10 mouse cellular contexts compared by ENCODE assay signal in the genomic region with DNA sequence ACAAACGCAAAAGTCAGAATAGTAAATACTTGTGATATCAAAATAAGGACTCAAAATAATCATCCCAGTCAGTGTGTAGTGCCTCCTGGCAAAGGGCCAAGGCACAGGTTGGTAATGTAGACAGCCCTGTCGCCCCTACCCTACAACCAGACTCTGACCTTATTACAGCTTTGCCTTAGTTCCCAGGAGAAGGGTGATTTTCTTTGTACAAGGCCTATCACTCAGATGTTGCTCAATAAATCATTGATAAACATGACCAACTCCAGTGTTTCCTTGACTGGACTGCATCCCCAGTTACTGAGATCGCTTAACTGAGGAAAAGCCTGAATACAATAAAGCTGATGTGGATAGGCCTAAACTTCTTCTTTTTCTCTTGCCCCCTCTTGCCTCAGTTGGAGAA. TPM values are rescaled to one million over a fixed set of nuclear protein-coding genes. Genes with fewer than 3 reads are reported as not detected.
DNase-seq lines count a peak whose midpoint lies in the region; ATAC-seq and TF ChIP-seq lines count a peak whose summit lies in the region.
"Had no signal": no experiment of that assay in that cellular context is flagged by ENCODE, and none has a peak within 500 bp of the region (broad histone marks: within the 10 kb centered on the region; RNA-seq: fewer than 3 reads in every experiment).

No protein-coding gene starts in this region.

- H3K9ac ChIP-seq in lung, embryonic 14.5 days = peak overlapping the region; percentile 91; the same call in 1 of the 2 replicates
- H3K9ac ChIP-seq in intestine, embryonic 14.5 days (ENCODE audit: low read length) = no peak overlapping the region; the same call in 1 of the 2 replicates

- H3K79me2 ChIP-seq in myocyte (ENCODE audit: control insufficient read depth, insufficient read depth) = peaks cover 62% of the 10 kb centered on the region

- 83% methylated on average over 3 of the region's 3 CpGs for WGBS in heart, embryonic 10.5 days
- whole genome bisulfite sequencing in lung, embryonic 14.5 days = 54% methylated on average over 3 of the region's 3 CpGs
- WGBS in intestine, embryonic 14.5 days = 69% methylated on average over 3 of the region's 3 CpGs
- 86% methylated on average over 3 of the region's 3 CpGs for WGBS in thymus, adult 2 months

- TF ChIP-seq POLR2A in myocyte (IDR thresholded peaks at IDR 0.05; ENCODE audit: insufficient read length, low read depth) = no peak
- TF ChIP-seq POLR2A in thymus, adult 2 months (IDR thresholded peaks at IDR 0.05; ENCODE audit: control insufficient read depth, extremely low read depth, insufficient read depth, low read length, poor library complexity) = no peak

- no peak for DNase-seq in heart, embryonic 10.5 days (ENCODE audit: low spot score)
- DNase-seq in heart, adult 9 months (ENCODE audit: low spot score in 2 of 2) = no peak
- DNase-seq in lung, embryonic 14.5 days = no peak
- DNase-seq in lung, postnatal 4 days = no peak
- no peak for DNase-seq in intestine, embryonic 14.5 days (ENCODE audit: low spot score)
- DNase-seq in thymus, adult 2 months = no peak
- DNase-seq in left cerebral cortex, postnatal 36 days (ENCODE audit: low spot score in 2 of 2) = no peak
- DNase-seq: left cerebral cortex, postnatal 4 days had no signal

- H3ac ChIP-seq in myocyte (ENCODE audit: control insufficient read depth, insufficient read length) = no peak overlapping the region

- H3K36me3 ChIP-seq in heart, embryonic 10.5 days = peaks cover 2% of the 10 kb centered on the region; the same call in 1 of the 2 replicates
- H3K36me3 ChIP-seq in lung, embryonic 14.5 days (ENCODE audit: insufficient read depth) = no peaks in the 10 kb centered on the region
- no peaks in the 10 kb centered on the region for H3K36me3 ChIP-seq in intestine, embryonic 14.5 days (ENCODE audit: control insufficient read depth, insufficient read depth, low read length)
- H3K36me3 ChIP-seq in myocyte (ENCODE audit: control insufficient read depth, insufficient read depth) = no peaks in the 10 kb centered on the region
- no peaks in the 10 kb centered on the region for H3K36me3 ChIP-seq in thymus, adult 2 months (ENCODE audit: control insufficient read depth, insufficient read depth, low read length)

- no peaks in the 10 kb centered on the region for H3K9me3 ChIP-seq in heart, embryonic 10.5 days
- no peaks in the 10 kb centered on the region for H3K9me3 ChIP-seq in lung, embryonic 14.5 days (ENCODE audit: low read depth, low read length)
- H3K9me3 ChIP-seq in intestine, embryonic 14.5 days (ENCODE audit: control insufficient read depth, low read length) = no peaks in the 10 kb centered on the region

- H3K27ac ChIP-seq in heart, embryonic 10.5 days = no peak overlapping the region
- no peak overlapping the region for H3K27ac ChIP-seq in lung, embryonic 14.5 days (ENCODE audit: low read depth)
- no peak overlapping the region for H3K27ac ChIP-seq in intestine, embryonic 14.5 days (ENCODE audit: low read depth)
- H3K27ac ChIP-seq in thymus, adult 2 months (ENCODE audit: control insufficient read depth, insufficient read depth, low read length) = no peak overlapping the region

- no peak for ATAC-seq in lung, embryonic 14.5 days (ENCODE audit: insufficient read depth)
- ATAC-seq in intestine, embryonic 14.5 days (replicated peaks; ENCODE audit: low FRiP score, low TSS enrichment, low read depth) = no peak
- ATAC-seq: CD4-positive, CD25-positive, alpha-beta regulatory T cell, adult 4 months had no signal

- TF ChIP-seq CTCF in lung, embryonic 14.5 days (IDR thresholded peaks at IDR 0.05; ENCODE audit: low read depth) = no peak
- no peak for TF ChIP-seq CTCF in thymus, adult 2 months (IDR thresholded peaks at IDR 0.05; ENCODE audit: borderline replicate concordance, control insufficient read depth, extremely low read depth, insufficient read depth, low read length, poor library complexity)

- peak overlapping the region; percentile 97; the same call in 1 of the 2 replicates for H3K4me3 ChIP-seq in heart, embryonic 10.5 days
- 0 out of 2 replicates have a peak overlapping the region, but pooled peaks have one; percentile 95 for H3K4me3 ChIP-seq in lung, embryonic 14.5 days (ENCODE audit: low read depth, low read length)
- H3K4me3 ChIP-seq in intestine, embryonic 14.5 days (ENCODE audit: low read depth, low read length) = no peak overlapping the region
- no peak overlapping the region for H3K4me3 ChIP-seq in myocyte
- H3K4me3 ChIP-seq in thymus, adult 2 months (ENCODE audit: control insufficient read depth, insufficient read depth, low read length) = no peak overlapping the region

- peak overlapping the region; percentile 89; the same call in 1 of the 2 replicates for H3K4me2 ChIP-seq in lung, embryonic 14.5 days
- peak overlapping the region; percentile 93 for H3K4me2 ChIP-seq in intestine, embryonic 14.5 days (ENCODE audit: low read length)
- peak overlapping the region; percentile 93 for H3K4me2 ChIP-seq in myocyte (ENCODE audit: low read depth)

- no peaks in the 10 kb centered on the region for H3K27me3 ChIP-seq in heart, embryonic 10.5 days (ENCODE audit: insufficient read depth, poor library complexity, severe bottlenecking)
- H3K27me3 ChIP-seq in lung, embryonic 14.5 days (ENCODE audit: insufficient read depth, low read length) = no peaks in the 10 kb centered on the region
- no peaks in the 10 kb centered on the region for H3K27me3 ChIP-seq in intestine, embryonic 14.5 days (replicated peaks; ENCODE audit: control insufficient read depth, insufficient read depth, low read length)
- no peaks in the 10 kb centered on the region for H3K27me3 ChIP-seq in myocyte (ENCODE audit: control insufficient read depth, insufficient read depth, insufficient read length)
- no peaks in the 10 kb centered on the region for H3K27me3 ChIP-seq in thymus, adult 2 months (ENCODE audit: control insufficient read depth, insufficient read depth, low read length)

- peaks cover 61% of the 10 kb centered on the region for H3K4me1 ChIP-seq in heart, embryonic 10.5 days
- H3K4me1 ChIP-seq in lung, embryonic 14.5 days (ENCODE audit: insufficient read depth) = peaks cover 23% of the 10 kb centered on the region
- H3K4me1 ChIP-seq in intestine, embryonic 14.5 days (replicated peaks; ENCODE audit: control insufficient read depth, insufficient read depth, low read length) = peaks cover 47% of the 10 kb centered on the region
- H3K4me1 ChIP-seq in thymus, adult 2 months (replicated peaks; ENCODE audit: control insufficient read depth, insufficient read depth, low read length) = peaks cover 15% of the 10 kb centered on the region

- intact Hi-C loops in left cerebral cortex, postnatal 36 days (cut with DNase I) = loop anchor here (5.0 kb wide), 1 partner anchor 185 kb away; no protein-coding TSS in a partner anchor

TF ChIP-seq in myocyte, 11 proteins besides CTCF, POLR2A, EP300 and RAD21:
- TF ChIP-seq E2F4 (IDR thresholded peaks at IDR 0.05; ENCODE audit: insufficient read depth) (no peak), POLR2AphosphoS2 (IDR thresholded peaks at IDR 0.05; ENCODE audit: insufficient read length, low read depth) (no peak), MAX (IDR thresholded peaks at IDR 0.05; ENCODE audit: low read depth) (no peak), CEBPB (IDR thresholded peaks at IDR 0.05; ENCODE audit: insufficient read depth, poor library complexity, severe bottlenecking) (no peak), MYOG (IDR thresholded peaks at IDR 0.05; ENCODE audit: control insufficient read depth in 1 of 3, insufficient read depth in 1 of 3, insufficient read length in 2 of 3, low read depth in 2 of 3) (no peak), MYOD1 (IDR thresholded peaks at IDR 0.05; ENCODE audit: control insufficient read depth in 1 of 3, insufficient read length in 2 of 3, low read depth in 2 of 3) (no peak), TCF12 (IDR thresholded peaks at IDR 0.05; ENCODE audit: insufficient read depth, poor library complexity, severe bottlenecking) (no peak), USF1 (IDR thresholded peaks at IDR 0.05; ENCODE audit: low read depth) (no peak), SRF (IDR thresholded peaks at IDR 0.05; ENCODE audit: control insufficient read depth, insufficient read length, low read depth) (no peak), REST (IDR thresholded peaks at IDR 0.05; ENCODE audit: insufficient read depth, insufficient read length) (no peak), TCF3 (IDR thresholded peaks at IDR 0.05; ENCODE audit: insufficient read length, low read depth) (no peak)

RNA-seq across cellular contexts. Expression of a gene that starts 2.2 kb away (rescaled TPM):
- polyA plus RNA-seq in heart, embryonic 10.5 days (2016; fragmentation: Nextera tagmentation; extraction: Ambion mirVana) = 126 and 129 TPM in 2 replicates
- 162 and 169 TPM in 2 replicates for polyA plus RNA-seq in lung, embryonic 14.5 days (2014; fragmentation: Nextera tagmentation; extraction: Ambion mirVana)
- 157 and 159 TPM in 2 replicates for polyA plus RNA-seq in intestine, embryonic 14.5 days (2014; fragmentation: Nextera tagmentation; extraction: Ambion mirVana)
- polyA plus RNA-seq in myocyte (2012; fragmentation: generic; extraction: Trizol) = 39.9 TPM
- 65.9 and 67.2 TPM in 2 replicates for polyA plus RNA-seq in thymus, adult 2 months (2012; rRNA removed)
- 10 to 100 TPM; 49.3 to 66.1 TPM for total RNA-seq in left cerebral cortex, postnatal 36 days (2021)

RNA-seq across cellular contexts. Expression of a gene that starts 57.4 kb away (rescaled TPM):
- polyA plus RNA-seq in heart, embryonic 10.5 days (2016; fragmentation: Nextera tagmentation; extraction: Ambion mirVana) = 7.4 and 11.5 TPM in 2 replicates
- polyA plus RNA-seq in lung, embryonic 14.5 days (2014; fragmentation: Nextera tagmentation; extraction: Ambion mirVana) = 18.4 and 22.8 TPM in 2 replicates
- 17.5 and 20.7 TPM in 2 replicates for polyA plus RNA-seq in intestine, embryonic 14.5 days (2014; fragmentation: Nextera tagmentation; extraction: Ambion mirVana)
- polyA plus RNA-seq in myocyte (2012; fragmentation: generic; extraction: Trizol) = 51.9 TPM
- 35.2 and 36.0 TPM in 2 replicates for polyA plus RNA-seq in thymus, adult 2 months (2012; rRNA removed)
- 10 to 100 TPM; 77.7 to 90.3 TPM for total RNA-seq in left cerebral cortex, postnatal 36 days (2021)

Comparison
In these comparisons a context has a peak if more than half of its experiments do, and no peak if none do; other contexts are left out.
1. H3K4me3 ChIP-seq: peak in heart, embryonic 10.5 days (single experiment) and lung, embryonic 14.5 days (single experiment); none in intestine, embryonic 14.5 days (single experiment), myocyte (single experiment) and thymus, adult 2 months (single experiment).
2. Peak in every context shown above with its lines, with median percentiles within 50 percentile points of each other: H3K4me2 ChIP-seq.